Mouse (Mus musculus) midbrain, postnatal 0 days (tissue): ENCODE results near the gene Kifc1. TPM values are rescaled to one million over a fixed set of nuclear protein-coding genes. Genes with fewer than 3 reads are reported as not detected.
A peak's percentile ranks its signal among the peaks of the same experiment; 100 is the strongest.

Source experiments
- ATAC-seq: fragments of 200-750 bp; cut with Nextera tagmentation; 2 replicates; pipeline ENCODE4 v1.8.0; 2017; ENCODE audit warnings: moderate number of reproducible peaks, mild to moderate bottlenecking, moderate TSS enrichment, moderate library complexity; ENCODE audit not compliant: low FRiP score
- DNase-seq: peaks from one replicate; pipeline ENCODE4 v3.0.0-alpha.2; 2015; ENCODE audit warnings: low spot score
- H3K27ac ChIP-seq: fragments of 300-500 bp; sonication (generic); 2 replicates; pipeline ENCODE4 v1.5.1; 2014; ENCODE audit warnings: low read depth, mild to moderate bottlenecking, low read length, mixed read lengths
- H3K27me3 ChIP-seq: fragments of 300-500 bp; sonication (generic); 2 replicates; pipeline ENCODE4 v1.6.1; 2014; ENCODE audit warnings: low read length, control low read depth, mixed read lengths; ENCODE audit not compliant: insufficient read depth
- H3K36me3 ChIP-seq: fragments of 300-500 bp; sonication (generic); 2 replicates; pipeline ENCODE4 v1.6.1; 2014; ENCODE audit warnings: low read length, control low read depth, mixed read lengths; ENCODE audit not compliant: insufficient read depth
- H3K4me1 ChIP-seq: fragments of 300-500 bp; sonication (generic); 2 replicates; pipeline ENCODE4 v1.6.1; 2014; ENCODE audit warnings: mild to moderate bottlenecking, control low read depth, antibody characterized with exemption, low read length, mixed read lengths; ENCODE audit not compliant: insufficient read depth
- H3K4me2 ChIP-seq: fragments of 300-500 bp; sonication (generic); 2 replicates; pipeline ENCODE4 v1.6.1; 2014; ENCODE audit warnings: low read depth, mild to moderate bottlenecking, low read length, mixed read lengths; ENCODE audit not compliant: poor library complexity, severe bottlenecking
- H3K4me3 ChIP-seq: fragments of 300-500 bp; sonication (generic); 2 replicates; pipeline ENCODE4 v1.5.1; 2014; ENCODE audit warnings: low read depth, mild to moderate bottlenecking, low read length, moderate library complexity
- H3K9ac ChIP-seq: fragments of 300-500 bp; sonication (generic); replicated peaks from 2 replicates; pipeline ENCODE4 v1.6.1; 2014; ENCODE audit warnings: mild to moderate bottlenecking, low read length, moderate library complexity, mixed read lengths; ENCODE audit not compliant: poor library complexity, severe bottlenecking
- H3K9me3 ChIP-seq: fragments of 300-500 bp; sonication (generic); 2 replicates; pipeline ENCODE4 v1.6.1; 2016; ENCODE audit warnings: low read length, control low read depth
- CTCF ChIP-seq: IDR thresholded peaks from 2 replicates; pipeline ENCODE4 v1.5.1; 2016; ENCODE audit warnings: antibody characterized with exemption, mild to moderate bottlenecking
- WGBS: fragments of 180-500 bp; shearing (Covaris S2); extraction: QIAGEN DNeasy Blood & Tissue Kit; methylation state at CpG from one replicate; pipeline ENCODE4 v1.1.7; 2014; 5-methylcytosine and 5-hydroxymethylcytosine counted together
- polyA plus RNA-seq: library from polyadenylated mRNA; unstranded; fragments of >200 nt; fragmentation: Nextera tagmentation; extraction: Ambion mirVana; gene quantifications from 2 replicates; pipeline ENCODE4 v1.2.1, GENCODE M21; 2015
- total RNA-seq: library from RNA; depleted of rRNA; stranded (reverse); fragments of >200 nt; gene quantifications from 2 replicates; pipeline ENCODE4 v1.2.3, GENCODE M21; 2014

Kifc1 gene
- total and polyA plus RNA-seq, 2 experiments from 2014 or later: 1.4 to 4.3 TPM

GRCm38 (mm10) chr17:33926207-33926932, 35.9 kb upstream of the Kifc1 start:
- peak; percentile 53 for TF ChIP-seq CTCF

GRCm38 (mm10) chr17:33925406-33926116, 35.1 kb upstream of the Kifc1 start:
- ATAC-seq (no peak), DNase-seq (no peak)
- peak; percentile 26; the same call in 1 of the 2 replicates for TF ChIP-seq CTCF
- Histone ChIP-seq H3K36me3 (no peaks in the 10 kb centered on the region), H3K4me3 (no peak overlapping the region), H3K27ac (no peak overlapping the region), H3K9ac (no peak overlapping the region), H3K4me2 (no peak overlapping the region), H3K27me3 (no peaks in the 10 kb centered on the region), H3K4me1 (no peaks in the 10 kb centered on the region), H3K9me3 (no peaks in the 10 kb centered on the region)
- WGBS: 86% methylated on average over 21 of the region's 21 CpGs

More at GRCm38 (mm10) chr17:33926207-33926932, 35.9 kb upstream of the Kifc1 start:
- 77% methylated on average over 17 of the region's 17 CpGs for WGBS
- ATAC-seq: no peak
- H3K27ac ChIP-seq: no peak overlapping the region
- no peak overlapping the region for H3K9ac ChIP-seq
- no peak overlapping the region for H3K4me3 ChIP-seq
- 0 out of 2 replicates have a peak, but pooled peaks cover 5% of the 10 kb centered on the region for H3K4me1 ChIP-seq
- no peaks in the 10 kb centered on the region for H3K9me3 ChIP-seq
- DNase-seq: no peak
- no peaks in the 10 kb centered on the region for H3K27me3 ChIP-seq
- no peak overlapping the region for H3K4me2 ChIP-seq
- no peaks in the 10 kb centered on the region for H3K36me3 ChIP-seq

- Histone ChIP-seq H3K9me3 (no peaks in the 10 kb centered on the region), H3K4me1 (no peaks in the 10 kb centered on the region), H3K9ac (no peak overlapping the region), H3K4me2 (no peak overlapping the region), H3K27me3 (no peaks in the 10 kb centered on the region), H3K4me3 (no peak overlapping the region), H3K27ac (no peak overlapping the region), H3K36me3 (no peaks in the 10 kb centered on the region)
- ATAC-seq (no peak), DNase-seq (peak; percentile 37)
- TF ChIP-seq CTCF: peak; percentile 67
- WGBS: 84% methylated on average over 10 of the region's 10 CpGs
These were observed 34.3 kb upstream of the Kifc1 start for GRCm38 (mm10) chr17:33924577-33925283.

GRCm38 (mm10) chr17:33921361-33921760, 30.9 kb upstream of the Kifc1 start:
- Histone ChIP-seq H3K9ac (no peak overlapping the region), H3K4me2 (no peak overlapping the region), H3K9me3 (no peaks in the 10 kb centered on the region), H3K4me3 (no peak overlapping the region), H3K27me3 (no peaks in the 10 kb centered on the region), H3K27ac (no peak overlapping the region), H3K36me3 (no peaks in the 10 kb centered on the region), H3K4me1 (no peaks in the 10 kb centered on the region)
- ATAC-seq (no peak), DNase-seq (no peak)
- no peak for TF ChIP-seq CTCF
- WGBS: 92% methylated on average over 7 of the region's 7 CpGs

- DNase-seq (peak; percentile 83), ATAC-seq (no peak)
- peak; percentile 83 for TF ChIP-seq CTCF
- Histone ChIP-seq H3K9me3 (no peaks in the 10 kb centered on the region), H3K36me3 (no peaks in the 10 kb centered on the region), H3K9ac (peak overlapping the region; percentile 39), H3K27ac (peak overlapping the region; percentile 48; the same call in 1 of the 2 replicates), H3K27me3 (no peaks in the 10 kb centered on the region), H3K4me1 (no peaks in the 10 kb centered on the region), H3K4me3 (peak overlapping the region; percentile 38), H3K4me2 (peak overlapping the region; percentile 70)
- 3% methylated on average over 36 of the region's 36 CpGs for whole genome bisulfite sequencing
These were observed 30.0 kb upstream of the Kifc1 start for GRCm38 (mm10) chr17:33920282-33921097.
